Mouse (Mus musculus) limb, embryonic 12.5 days (tissue): ENCODE measurements around the gene Cx3cl1. TPM values are rescaled to one million over a fixed set of nuclear protein-coding genes. Genes with fewer than 3 reads are reported as not detected.

Source experiments
- ATAC-seq: fragments of 200-750 bp; cut with Nextera tagmentation; 2 replicates; pipeline ENCODE4 v1.8.0; 2017; ENCODE audit warnings: low read depth, moderate TSS enrichment; ENCODE audit not compliant: insufficient number of reproducible peaks, insufficient read depth, low FRiP score, low TSS enrichment
- H3K27ac ChIP-seq: fragments of 300-500 bp; sonication (generic); 2 replicates; pipeline ENCODE4 v1.5.1; 2016; ENCODE audit warnings: mild to moderate bottlenecking, moderate library complexity
- H3K27me3 ChIP-seq: fragments of 300-500 bp; sonication (generic); 2 replicates; pipeline ENCODE4 v1.6.1; 2016; ENCODE audit warnings: mild to moderate bottlenecking, moderate library complexity
- H3K36me3 ChIP-seq: fragments of 300-500 bp; sonication (generic); 2 replicates; pipeline ENCODE4 v1.6.1; 2016; ENCODE audit warnings: mild to moderate bottlenecking, moderate library complexity
- H3K4me1 ChIP-seq: fragments of 300-500 bp; sonication (generic); replicated peaks from 2 replicates; pipeline ENCODE4 v1.6.1; 2016
- H3K4me2 ChIP-seq: fragments of 300-500 bp; sonication (generic); 2 replicates; pipeline ENCODE4 v1.6.1; 2016; ENCODE audit warnings: mild to moderate bottlenecking, moderate library complexity
- H3K4me3 ChIP-seq: fragments of 300-500 bp; sonication (generic); replicated peaks from 2 replicates; pipeline ENCODE4 v1.5.1; 2016; ENCODE audit warnings: mild to moderate bottlenecking
- H3K9ac ChIP-seq: fragments of 300-500 bp; sonication (generic); replicated peaks from 2 replicates; pipeline ENCODE4 v1.6.1; 2016; ENCODE audit warnings: mild to moderate bottlenecking, moderate library complexity
- H3K9me3 ChIP-seq: fragments of 300-500 bp; sonication (generic); 2 replicates; pipeline ENCODE4 v1.6.1; 2016; ENCODE audit warnings: mild to moderate bottlenecking, moderate library complexity
- WGBS: fragments of 180-500 bp; shearing (Covaris S2); methylation state at CpG from one replicate; pipeline ENCODE4 v1.1.7; 2016; 5-methylcytosine and 5-hydroxymethylcytosine counted together
- polyA plus RNA-seq: library from polyadenylated mRNA; unstranded; fragments of >200 nt; fragmentation: Nextera tagmentation; extraction: Ambion mirVana; gene quantifications from 2 replicates; pipeline ENCODE4 v1.2.1, GENCODE M21; 2016

The Cx3cl1 gene
- polyA plus RNA-seq, 1 experiment from 2014 or later, result 5.3 TPM

GRCm38 (mm10) chr8:94803551-94803950 lies 31.7 kb downstream of the Cx3cl1 start:
- ATAC-seq, result no peak
- Histone ChIP-seq H3K36me3 (no peaks in the 10 kb centered on the region), H3K4me1 (0 out of 2 replicates have a peak, but pooled peaks cover 3% of the 10 kb centered on the region), H3K4me2 (no peak overlapping the region), H3K4me3 (no peak overlapping the region), H3K27ac (no peak overlapping the region), H3K27me3 (no peaks in the 10 kb centered on the region), H3K9ac (no peak overlapping the region), H3K9me3 (no peaks in the 10 kb centered on the region)
- 69% methylated on average over 6 of the region's 6 CpGs for WGBS

DNA sequence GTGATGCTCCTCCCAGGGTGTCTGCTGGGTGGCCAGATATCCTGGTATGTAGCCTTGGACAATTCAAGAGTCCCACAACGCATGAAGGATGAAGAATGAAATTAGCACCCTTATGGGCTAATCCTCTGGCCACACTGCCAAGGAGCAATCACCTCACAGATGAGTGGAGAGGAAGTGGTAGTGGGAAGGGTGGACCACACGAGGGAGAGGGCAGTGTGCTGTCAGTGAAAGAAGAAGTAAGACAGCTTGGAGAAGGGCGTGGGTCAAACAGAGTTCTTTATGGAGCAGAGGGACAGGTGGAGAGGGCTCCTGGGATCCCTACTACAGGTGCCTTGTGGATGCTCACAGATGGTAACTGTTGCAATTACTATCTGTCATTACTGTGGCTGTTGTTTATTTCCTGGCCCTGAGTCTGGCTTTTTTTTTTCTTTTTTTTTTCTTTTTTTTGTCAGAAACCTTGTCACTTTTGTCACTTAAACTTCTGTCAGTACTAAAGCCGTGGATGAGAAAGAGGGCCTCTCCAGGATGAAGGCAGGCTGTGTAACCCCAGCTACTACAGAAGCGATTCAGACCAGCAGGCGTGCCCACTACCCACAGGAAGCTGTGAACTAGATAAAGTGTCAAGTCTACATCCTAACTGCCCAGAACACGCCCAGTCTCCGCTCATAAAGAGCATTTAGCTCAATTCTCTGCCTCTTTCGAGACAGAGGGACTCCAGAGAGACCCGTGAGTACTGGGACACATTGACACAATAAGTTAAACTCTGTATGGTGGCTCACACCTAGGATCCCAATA lies 32.9 kb downstream of the Cx3cl1 start:
- H3K4me2 ChIP-seq, result no peak overlapping the region
- no peaks in the 10 kb centered on the region for H3K9me3 ChIP-seq
- ATAC-seq, result no peak
- no peak overlapping the region for H3K4me3 ChIP-seq
- no peak overlapping the region for H3K27ac ChIP-seq
- H3K27me3 ChIP-seq, result no peaks in the 10 kb centered on the region
- 0 out of 2 replicates have a peak, but pooled peaks cover 3% of the 10 kb centered on the region for H3K4me1 ChIP-seq
- no peak overlapping the region for H3K9ac ChIP-seq
- no peaks in the 10 kb centered on the region for H3K36me3 ChIP-seq
- 68% methylated on average over 10 of the region's 10 CpGs for WGBS

GRCm38 (mm10) chr8:94805811-94806210 lies 34.0 kb downstream of the Cx3cl1 start:
- H3K4me2 ChIP-seq, result no peak overlapping the region
- no peaks in the 10 kb centered on the region for H3K27me3 ChIP-seq
- no peaks in the 10 kb centered on the region for H3K9me3 ChIP-seq
- no peak overlapping the region for H3K27ac ChIP-seq
- WGBS, result 79% methylated on average over 4 of the region's 4 CpGs
- no peaks in the 10 kb centered on the region for H3K36me3 ChIP-seq
- ATAC-seq, result no peak
- H3K4me3 ChIP-seq, result no peak overlapping the region
- H3K4me1 ChIP-seq, result 0 out of 2 replicates have a peak, but pooled peaks cover 3% of the 10 kb centered on the region
- H3K9ac ChIP-seq, result no peak overlapping the region

DNA sequence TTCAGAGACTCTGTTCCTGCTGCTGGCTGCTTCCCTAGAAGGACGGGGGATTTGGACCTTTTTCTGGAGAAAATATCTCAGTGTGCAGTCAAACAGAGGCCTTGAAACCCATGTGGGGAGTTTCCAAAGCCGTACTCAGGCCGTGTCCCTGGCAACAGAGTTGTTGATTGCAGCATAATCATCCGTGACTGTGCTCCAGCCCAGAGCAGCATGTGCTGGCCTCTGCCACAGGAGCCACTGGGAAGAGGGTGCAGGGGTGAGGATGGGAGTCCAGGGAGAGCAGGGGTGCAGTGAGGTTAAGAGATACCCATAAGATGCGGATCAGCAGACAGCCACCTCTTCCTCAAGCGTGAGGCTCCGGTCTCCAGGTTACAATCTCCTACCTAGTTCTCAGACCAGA lies 35.7 kb downstream of the Cx3cl1 start:
- no peaks in the 10 kb centered on the region for H3K9me3 ChIP-seq
- WGBS, result 71% methylated on average over 7 of the region's 7 CpGs
- H3K4me2 ChIP-seq, result no peak overlapping the region
- H3K9ac ChIP-seq, result no peak overlapping the region
- H3K27ac ChIP-seq, result no peak overlapping the region
- no peaks in the 10 kb centered on the region for H3K27me3 ChIP-seq
- no peaks in the 10 kb centered on the region for H3K4me1 ChIP-seq
- H3K36me3 ChIP-seq, result no peaks in the 10 kb centered on the region
- ATAC-seq, result no peak
- no peak overlapping the region for H3K4me3 ChIP-seq

GRCm38 (mm10) chr8:94808372-94808771 lies 36.6 kb downstream of the Cx3cl1 start:
- no peak overlapping the region for H3K27ac ChIP-seq
- no peaks in the 10 kb centered on the region for H3K27me3 ChIP-seq
- ATAC-seq, result no peak
- no peak overlapping the region for H3K4me2 ChIP-seq
- H3K4me3 ChIP-seq, result no peak overlapping the region
- 78% methylated on average over 6 of the region's 6 CpGs for WGBS
- no peaks in the 10 kb centered on the region for H3K36me3 ChIP-seq
- H3K9ac ChIP-seq, result no peak overlapping the region
- H3K4me1 ChIP-seq, result no peaks in the 10 kb centered on the region
- H3K9me3 ChIP-seq, result no peaks in the 10 kb centered on the region

- no peak within 1 kb of the TSS for H3K27ac ChIP-seq
- no peaks in the 10 kb centered on the region for H3K9me3 ChIP-seq
- no peak for ATAC-seq
- no peaks in the 10 kb centered on the region for H3K4me1 ChIP-seq
- H3K4me3 ChIP-seq, result no peak within 1 kb of the TSS
- H3K9ac ChIP-seq, result no peak within 1 kb of the TSS
- H3K36me3 ChIP-seq, result no peaks in the 10 kb centered on the region
- H3K4me2 ChIP-seq, result no peak within 1 kb of the TSS
- WGBS, result 61% methylated on average over 3 of the region's 3 CpGs
- no peaks in the 10 kb centered on the region for H3K27me3 ChIP-seq
Observed at GRCm38 (mm10) chr8:94810153-94810552, 38.3 kb downstream of the Cx3cl1 start, which contains the start of gene Ccl17. TSS of gene Ccl17 (plus strand) at chr8:94810453.

GRCm38 (mm10) chr8:94810855-94811254 lies 39.0 kb downstream of the Cx3cl1 start:
- Histone ChIP-seq H3K36me3 (no peaks in the 10 kb centered on the region), H3K4me2 (no peak overlapping the region), H3K9ac (no peak overlapping the region), H3K4me3 (no peak overlapping the region), H3K27ac (no peak overlapping the region), H3K27me3 (no peaks in the 10 kb centered on the region), H3K9me3 (no peaks in the 10 kb centered on the region), H3K4me1 (no peaks in the 10 kb centered on the region)
- 77% methylated on average over 5 of the region's 5 CpGs for WGBS
- ATAC-seq, result no peak

DNA sequence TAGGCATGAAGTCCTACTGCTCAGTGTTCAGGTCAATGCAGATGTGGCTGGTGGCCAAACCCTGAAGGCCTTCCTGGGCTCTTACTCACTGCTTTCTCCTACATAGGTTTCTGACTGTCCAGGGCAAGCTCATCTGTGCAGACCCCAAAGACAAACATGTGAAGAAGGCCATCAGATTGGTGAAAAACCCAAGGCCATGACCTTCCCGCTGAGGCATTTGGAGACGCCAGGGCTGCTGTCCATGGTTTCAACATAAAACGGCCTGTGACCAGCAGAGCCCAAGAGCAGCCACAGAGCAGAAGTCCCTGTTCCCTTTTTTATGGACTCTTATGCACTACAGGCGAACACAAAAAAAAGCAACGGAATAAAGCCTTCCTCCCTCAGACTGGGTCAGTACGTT lies 39.8 kb downstream of the Cx3cl1 start:
- Histone ChIP-seq H3K27me3 (no peaks in the 10 kb centered on the region), H3K4me3 (no peak overlapping the region), H3K4me1 (no peaks in the 10 kb centered on the region), H3K4me2 (no peak overlapping the region), H3K27ac (no peak overlapping the region), H3K9me3 (no peaks in the 10 kb centered on the region), H3K36me3 (no peaks in the 10 kb centered on the region), H3K9ac (no peak overlapping the region)
- no peak for ATAC-seq
- 65% methylated on average over 6 of the region's 6 CpGs for WGBS

- no peak for ATAC-seq
- WGBS, result 30% methylated on average over 6 of the region's 6 CpGs
- Histone ChIP-seq H3K27me3 (no peaks in the 10 kb centered on the region), H3K9me3 (no peaks in the 10 kb centered on the region), H3K36me3 (no peaks in the 10 kb centered on the region), H3K9ac (0 out of 2 replicates have a peak overlapping the region, but pooled peaks have one; percentile 6), H3K27ac (no peak overlapping the region), H3K4me3 (no peak overlapping the region), H3K4me2 (peak overlapping the region; percentile 40), H3K4me1 (no peaks in the 10 kb centered on the region)
Observed at GRCm38 (mm10) chr8:94812645-94813098, 40.9 kb downstream of the Cx3cl1 start.

DNA sequence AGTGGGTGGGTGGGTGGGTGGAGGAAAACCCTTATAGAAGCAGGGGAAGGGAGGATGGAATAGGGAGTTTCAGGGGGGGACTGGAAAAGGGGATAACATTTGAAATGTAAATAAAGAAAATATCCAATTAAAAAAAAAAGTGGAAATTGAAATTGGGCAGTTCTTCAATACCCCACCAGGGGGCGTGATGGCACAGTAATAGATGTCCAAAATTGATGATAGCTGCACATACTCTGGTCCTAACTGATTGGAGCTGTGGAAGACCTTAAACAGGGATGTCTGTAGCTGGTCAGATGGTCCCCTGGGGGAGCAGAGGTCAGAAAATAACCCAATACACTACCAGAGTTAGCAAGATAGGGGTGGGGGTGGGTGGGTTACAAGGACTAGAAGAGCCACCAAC lies 42.7 kb downstream of the Cx3cl1 start:
- H3K36me3 ChIP-seq, result peaks cover 2% of the 10 kb centered on the region; the same call in 1 of the 2 replicates
- ATAC-seq, result no peak
- no peak overlapping the region for H3K9ac ChIP-seq
- H3K27me3 ChIP-seq, result no peaks in the 10 kb centered on the region
- H3K4me3 ChIP-seq, result no peak overlapping the region
- no peak overlapping the region for H3K4me2 ChIP-seq
- WGBS, result 0% methylated on average over 1 of the region's 1 CpGs
- no peak overlapping the region for H3K27ac ChIP-seq
- H3K4me1 ChIP-seq, result no peaks in the 10 kb centered on the region
- no peaks in the 10 kb centered on the region for H3K9me3 ChIP-seq

DNA sequence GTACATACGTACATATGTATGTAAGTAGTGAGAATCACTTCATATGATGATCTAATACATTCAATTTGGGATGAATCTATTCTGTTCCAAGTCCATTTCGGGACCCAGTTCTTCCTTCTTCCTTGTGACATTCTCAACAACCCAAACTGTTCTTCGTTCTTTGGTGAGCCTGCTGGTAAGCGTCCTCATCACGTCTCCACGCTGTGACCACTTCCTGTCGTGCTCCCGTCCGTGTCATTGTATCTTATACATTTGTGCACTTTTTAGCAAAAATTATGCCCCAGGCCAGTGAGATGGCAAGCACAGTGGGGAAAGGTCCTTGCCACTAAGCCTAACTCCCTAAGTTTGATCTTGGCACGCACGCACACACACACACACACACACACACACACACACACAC lies 46.1 kb downstream of the Cx3cl1 start:
- no peak for ATAC-seq
- no peak overlapping the region for H3K9ac ChIP-seq
- H3K36me3 ChIP-seq, result peaks cover 34% of the 10 kb centered on the region
- H3K27me3 ChIP-seq, result no peaks in the 10 kb centered on the region
- H3K4me3 ChIP-seq, result no peak overlapping the region
- H3K27ac ChIP-seq, result no peak overlapping the region
- no peaks in the 10 kb centered on the region for H3K4me1 ChIP-seq
- no peaks in the 10 kb centered on the region for H3K9me3 ChIP-seq
- 90% methylated on average over 11 of the region's 11 CpGs for WGBS
- no peak overlapping the region for H3K4me2 ChIP-seq
